Mouse (Mus musculus) intestine, embryonic 15.5 days (tissue): ENCODE measurements around the gene Iqsec3. TPM values are rescaled to one million over a fixed set of nuclear protein-coding genes. Genes with fewer than 3 reads are reported as not detected.

Source experiments
- ATAC-seq: fragments of 200-750 bp; cut with Nextera tagmentation; 2 replicates; pipeline ENCODE4 v1.8.0; 2017; ENCODE audit warnings: moderate TSS enrichment, moderate library complexity
- H3K27ac ChIP-seq: fragments of 300-500 bp; sonication (generic); 2 replicates; pipeline ENCODE4 v1.5.1; 2015; ENCODE audit warnings: mild to moderate bottlenecking, inconsistent platforms
- H3K27me3 ChIP-seq: fragments of 300-500 bp; sonication (generic); replicated peaks from 2 replicates; pipeline ENCODE4 v1.6.1; 2015; ENCODE audit warnings: inconsistent platforms
- H3K36me3 ChIP-seq: fragments of 300-500 bp; sonication (generic); 2 replicates; pipeline ENCODE4 v1.6.1; 2015; ENCODE audit warnings: inconsistent platforms
- H3K4me1 ChIP-seq: fragments of 300-500 bp; sonication (generic); replicated peaks from 2 replicates; pipeline ENCODE4 v1.6.1; 2015; ENCODE audit warnings: inconsistent platforms
- H3K4me2 ChIP-seq: fragments of 300-500 bp; sonication (generic); replicated peaks from 2 replicates; pipeline ENCODE4 v1.6.1; 2015; ENCODE audit warnings: mild to moderate bottlenecking, inconsistent platforms
- H3K4me3 ChIP-seq: fragments of 300-500 bp; sonication (generic); replicated peaks from 2 replicates; pipeline ENCODE4 v1.5.1; 2015; ENCODE audit warnings: inconsistent platforms
- H3K9ac ChIP-seq: fragments of 300-500 bp; sonication (generic); 2 replicates; pipeline ENCODE4 v1.6.1; 2015; ENCODE audit warnings: inconsistent platforms
- H3K9me3 ChIP-seq: fragments of 300-500 bp; sonication (generic); 2 replicates; pipeline ENCODE4 v1.6.1; 2016; ENCODE audit warnings: inconsistent platforms
- WGBS: fragments of 180-500 bp; shearing (Covaris S2); methylation state at CpG from one replicate; pipeline ENCODE4 v1.1.7; 2015; 5-methylcytosine and 5-hydroxymethylcytosine counted together
- polyA plus RNA-seq: library from polyadenylated mRNA; unstranded; fragments of >200 nt; fragmentation: Nextera tagmentation; extraction: Ambion mirVana; gene quantifications from 2 replicates; pipeline ENCODE4 v1.2.1, GENCODE M21; 2015

Gene Iqsec3
- polyA plus RNA-seq, 1 experiment from 2014 or later = 0.26 TPM

DNA sequence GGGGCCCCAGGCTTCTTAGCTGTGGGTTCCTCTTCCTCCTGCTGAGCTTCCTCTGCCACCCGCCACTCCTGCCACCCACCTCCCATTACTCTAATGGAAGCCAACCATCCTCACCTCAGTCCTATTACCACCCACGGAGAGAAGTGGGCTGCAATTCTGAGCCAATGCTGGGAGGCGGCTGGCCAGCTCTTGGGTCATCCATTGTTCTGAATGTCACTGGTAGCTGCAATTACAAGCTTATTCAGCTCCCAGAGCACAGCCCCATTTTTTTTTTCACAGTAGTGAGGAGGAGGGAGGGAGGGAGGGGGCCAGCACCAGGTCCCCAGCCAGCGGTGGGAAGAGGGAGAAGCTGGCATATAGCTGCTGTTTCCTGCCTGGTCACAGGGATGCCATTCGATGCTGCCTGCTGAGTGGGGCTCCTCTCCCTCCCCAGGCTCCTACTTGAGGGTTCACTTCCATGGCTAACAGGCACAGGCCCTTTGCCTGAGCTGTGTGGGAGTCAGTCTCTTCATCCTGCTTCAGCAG, 32.7 kb downstream of the Iqsec3 start:
- no peak overlapping the region for H3K4me2 ChIP-seq
- no peaks in the 10 kb centered on the region for H3K36me3 ChIP-seq
- no peak for ATAC-seq
- no peaks in the 10 kb centered on the region for H3K27me3 ChIP-seq
- H3K9me3 ChIP-seq = no peaks in the 10 kb centered on the region
- WGBS = 19% methylated on average over 5 of the region's 5 CpGs
- H3K9ac ChIP-seq = no peak overlapping the region
- H3K4me1 ChIP-seq = no peaks in the 10 kb centered on the region
- H3K4me3 ChIP-seq = no peak overlapping the region
- H3K27ac ChIP-seq = no peak overlapping the region

DNA sequence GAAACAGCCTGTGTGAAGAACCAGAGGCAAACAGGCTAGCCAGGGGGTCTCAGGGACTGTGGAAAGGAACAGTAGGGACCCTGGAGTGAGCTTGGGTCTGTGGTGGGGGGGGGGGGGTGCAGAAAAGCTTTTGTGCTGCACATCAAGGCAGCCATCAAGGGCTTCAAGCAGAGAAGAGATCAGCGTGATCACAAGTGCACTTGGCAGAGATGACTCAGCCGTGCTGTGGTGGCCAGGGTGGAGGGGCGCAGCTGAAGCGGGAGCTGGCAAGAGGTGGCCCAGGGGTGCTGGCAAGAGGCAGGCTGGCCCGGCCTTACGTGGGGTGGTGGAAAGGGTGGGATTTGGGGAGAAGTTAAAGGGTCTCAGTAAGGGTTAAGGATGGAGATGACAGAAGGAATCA, 48.6 kb downstream of the Iqsec3 start:
- no peak overlapping the region for H3K4me3 ChIP-seq
- no peak overlapping the region for H3K9ac ChIP-seq
- H3K9me3 ChIP-seq = no peaks in the 10 kb centered on the region
- no peaks in the 10 kb centered on the region for H3K27me3 ChIP-seq
- WGBS = 37% methylated on average over 6 of the region's 6 CpGs
- H3K27ac ChIP-seq = no peak overlapping the region
- no peak for ATAC-seq
- H3K36me3 ChIP-seq = no peaks in the 10 kb centered on the region
- H3K4me1 ChIP-seq = no peaks in the 10 kb centered on the region
- no peak overlapping the region for H3K4me2 ChIP-seq

DNA sequence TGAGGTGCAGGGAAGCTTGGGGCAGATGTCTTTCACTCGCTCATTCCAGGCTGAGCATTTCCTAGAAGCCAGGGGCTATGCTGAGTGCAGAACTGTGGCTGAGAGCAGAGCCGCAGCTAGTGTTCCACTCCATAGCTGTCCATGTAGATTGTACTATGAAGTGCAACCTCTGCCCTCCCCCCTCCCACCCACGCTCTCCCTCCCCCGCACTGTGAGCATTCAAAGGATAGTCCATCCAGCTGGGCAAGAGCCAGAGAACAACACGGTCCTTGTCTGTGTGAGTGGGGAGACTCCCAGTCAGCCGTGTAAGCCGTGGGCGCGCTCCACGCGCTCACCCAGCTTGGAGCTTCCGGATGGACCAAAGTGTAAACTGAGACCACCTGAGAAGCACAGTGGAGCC, 49.1 kb downstream of the Iqsec3 start:
- H3K9me3 ChIP-seq = no peaks in the 10 kb centered on the region
- no peak overlapping the region for H3K4me3 ChIP-seq
- H3K27me3 ChIP-seq = no peaks in the 10 kb centered on the region
- WGBS = 39% methylated on average over 12 of the region's 12 CpGs
- H3K4me1 ChIP-seq = no peaks in the 10 kb centered on the region
- H3K27ac ChIP-seq = no peak overlapping the region
- H3K4me2 ChIP-seq = no peak overlapping the region
- H3K9ac ChIP-seq = no peak overlapping the region
- no peaks in the 10 kb centered on the region for H3K36me3 ChIP-seq
- ATAC-seq = no peak

DNA sequence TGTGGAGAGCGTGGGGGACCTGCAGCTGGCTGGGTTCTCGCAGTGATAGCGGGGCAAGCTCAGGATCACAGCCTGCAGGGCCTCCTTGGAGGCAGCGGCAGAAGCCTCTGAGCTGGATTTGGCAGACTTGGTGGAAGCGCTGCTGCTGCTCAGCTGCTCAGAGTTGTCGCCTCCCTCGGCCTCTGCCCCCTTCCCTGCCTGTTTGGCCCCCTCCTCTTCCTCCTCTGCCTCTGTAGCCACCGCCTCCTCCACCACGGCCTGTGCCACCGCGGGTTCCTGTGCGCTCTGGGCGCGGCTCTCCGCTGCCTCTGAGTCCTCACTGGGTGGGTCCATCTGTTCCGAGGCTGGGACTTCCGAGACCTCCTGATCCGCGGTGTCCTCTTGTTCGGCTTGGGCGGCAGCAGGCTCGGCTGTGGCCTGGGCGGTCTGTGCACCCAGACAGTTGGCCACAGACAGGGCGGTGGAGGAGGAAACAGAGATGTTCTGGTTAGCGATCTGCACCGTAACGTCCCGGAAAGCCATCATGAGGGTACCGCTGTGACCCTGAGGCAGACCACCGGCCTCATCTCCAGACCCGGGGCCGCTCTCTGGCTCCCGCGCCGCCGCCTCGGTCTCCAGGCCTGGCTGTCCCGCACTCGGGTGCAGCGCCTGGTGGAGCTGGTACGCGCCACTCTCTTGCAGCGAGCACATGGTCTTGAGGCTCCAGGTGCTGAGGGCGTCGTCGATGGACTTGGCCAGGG, 60.8 kb downstream of the Iqsec3 start:
- no peaks in the 10 kb centered on the region for H3K9me3 ChIP-seq
- peak overlapping the region; percentile 22 for H3K4me3 ChIP-seq
- no peaks in the 10 kb centered on the region for H3K36me3 ChIP-seq
- H3K4me2 ChIP-seq = peak overlapping the region; percentile 41
- no peaks in the 10 kb centered on the region for H3K4me1 ChIP-seq
- WGBS = 2% methylated on average over 45 of the region's 46 CpGs
- no peak overlapping the region for H3K27ac ChIP-seq
- ATAC-seq = 0 out of 2 replicates have a peak, but pooled peaks have one; percentile 41
- peaks cover 40% of the 10 kb centered on the region for H3K27me3 ChIP-seq
- no peak overlapping the region for H3K9ac ChIP-seq

DNA sequence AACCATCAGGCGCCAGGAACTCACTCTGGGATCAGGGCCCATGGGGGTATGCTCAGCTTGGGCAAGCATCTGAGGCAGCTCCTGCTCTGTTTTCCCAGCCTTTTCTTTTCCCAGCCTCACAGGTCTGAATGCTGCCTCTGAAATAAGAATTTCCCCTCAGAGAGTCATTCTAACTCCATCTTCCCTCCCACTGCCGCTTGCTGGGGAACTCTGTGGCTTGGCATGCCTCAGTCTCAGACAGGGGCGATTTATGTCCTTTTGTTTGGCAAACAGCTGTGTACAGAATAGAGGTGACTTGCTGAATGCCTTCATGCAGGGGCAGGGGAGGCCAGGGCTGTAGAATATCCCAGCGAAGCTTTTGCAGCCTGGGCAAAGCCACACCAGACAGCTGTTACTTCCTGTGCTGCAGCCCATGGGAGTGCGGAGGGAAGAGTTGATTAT, 65.9 kb downstream of the Iqsec3 start:
- H3K4me3 ChIP-seq = no peak overlapping the region
- 35% methylated on average over 5 of the region's 5 CpGs for WGBS
- no peaks in the 10 kb centered on the region for H3K36me3 ChIP-seq
- H3K4me1 ChIP-seq = no peaks in the 10 kb centered on the region
- peaks cover 22% of the 10 kb centered on the region for H3K27me3 ChIP-seq
- no peak for ATAC-seq
- H3K9me3 ChIP-seq = no peaks in the 10 kb centered on the region
- no peak overlapping the region for H3K27ac ChIP-seq
- no peak overlapping the region for H3K9ac ChIP-seq
- no peak overlapping the region for H3K4me2 ChIP-seq

DNA sequence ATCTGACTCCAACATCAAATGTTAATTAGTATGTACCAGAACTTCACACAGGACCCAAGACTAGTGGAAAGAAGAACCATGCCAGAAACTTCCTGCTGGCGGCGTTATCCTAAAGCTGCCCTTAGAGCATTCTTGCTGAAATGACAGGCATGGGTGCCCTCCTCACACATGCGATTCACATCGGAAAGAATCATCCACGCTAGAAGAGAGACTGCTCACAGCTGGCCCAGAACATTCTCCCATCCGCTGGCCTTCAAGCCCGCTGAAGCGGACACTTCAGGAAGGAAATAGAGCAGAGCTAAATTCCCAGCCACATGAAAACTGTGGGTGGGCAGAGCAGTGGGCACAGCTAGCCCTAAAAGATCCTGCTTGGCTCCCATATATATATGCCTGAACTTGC, 68.2 kb downstream of the Iqsec3 start:
- ATAC-seq = no peak
- 0 out of 2 replicates have a peak, but pooled peaks cover 9% of the 10 kb centered on the region for H3K27me3 ChIP-seq
- no peak overlapping the region for H3K4me2 ChIP-seq
- no peak overlapping the region for H3K9ac ChIP-seq
- no peaks in the 10 kb centered on the region for H3K9me3 ChIP-seq
- no peaks in the 10 kb centered on the region for H3K36me3 ChIP-seq
- no peak overlapping the region for H3K4me3 ChIP-seq
- 90% methylated on average over 8 of the region's 8 CpGs for WGBS
- H3K4me1 ChIP-seq = no peaks in the 10 kb centered on the region
- H3K27ac ChIP-seq = no peak overlapping the region

DNA sequence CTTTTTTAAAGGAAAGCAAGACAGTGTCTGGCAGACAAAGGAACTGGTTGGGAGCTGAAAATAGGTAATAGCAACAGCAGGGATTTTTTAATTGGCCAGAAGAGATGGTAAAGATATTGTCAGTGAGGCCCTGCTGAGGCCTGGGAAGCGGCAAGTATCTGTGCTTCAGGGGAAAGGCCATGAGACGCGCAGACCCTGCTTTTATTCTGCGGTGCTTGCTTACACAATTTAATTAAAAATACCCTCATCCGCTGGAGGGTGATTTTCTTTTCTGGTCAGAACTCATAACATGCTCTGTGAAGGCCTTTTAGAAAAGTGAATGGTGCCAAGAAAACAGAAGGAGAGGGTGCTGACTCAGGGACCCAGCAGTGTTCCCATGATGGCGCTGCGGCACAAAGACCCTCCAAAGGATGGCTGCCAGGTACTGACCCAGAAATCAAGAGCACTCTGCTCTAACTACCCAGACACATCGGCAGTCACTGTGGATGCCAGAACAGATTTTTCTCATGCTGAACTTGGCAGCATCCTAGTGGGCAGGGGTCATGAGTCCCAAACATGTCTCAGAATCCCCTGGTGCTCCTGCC, 70.7 kb downstream of the Iqsec3 start:
- H3K4me1 ChIP-seq = no peaks in the 10 kb centered on the region
- no peak overlapping the region for H3K27ac ChIP-seq
- no peak overlapping the region for H3K9ac ChIP-seq
- no peak for ATAC-seq
- no peaks in the 10 kb centered on the region for H3K36me3 ChIP-seq
- no peaks in the 10 kb centered on the region for H3K27me3 ChIP-seq
- no peaks in the 10 kb centered on the region for H3K9me3 ChIP-seq
- 86% methylated on average over 8 of the region's 8 CpGs for WGBS
- H3K4me2 ChIP-seq = no peak overlapping the region
- no peak overlapping the region for H3K4me3 ChIP-seq

DNA sequence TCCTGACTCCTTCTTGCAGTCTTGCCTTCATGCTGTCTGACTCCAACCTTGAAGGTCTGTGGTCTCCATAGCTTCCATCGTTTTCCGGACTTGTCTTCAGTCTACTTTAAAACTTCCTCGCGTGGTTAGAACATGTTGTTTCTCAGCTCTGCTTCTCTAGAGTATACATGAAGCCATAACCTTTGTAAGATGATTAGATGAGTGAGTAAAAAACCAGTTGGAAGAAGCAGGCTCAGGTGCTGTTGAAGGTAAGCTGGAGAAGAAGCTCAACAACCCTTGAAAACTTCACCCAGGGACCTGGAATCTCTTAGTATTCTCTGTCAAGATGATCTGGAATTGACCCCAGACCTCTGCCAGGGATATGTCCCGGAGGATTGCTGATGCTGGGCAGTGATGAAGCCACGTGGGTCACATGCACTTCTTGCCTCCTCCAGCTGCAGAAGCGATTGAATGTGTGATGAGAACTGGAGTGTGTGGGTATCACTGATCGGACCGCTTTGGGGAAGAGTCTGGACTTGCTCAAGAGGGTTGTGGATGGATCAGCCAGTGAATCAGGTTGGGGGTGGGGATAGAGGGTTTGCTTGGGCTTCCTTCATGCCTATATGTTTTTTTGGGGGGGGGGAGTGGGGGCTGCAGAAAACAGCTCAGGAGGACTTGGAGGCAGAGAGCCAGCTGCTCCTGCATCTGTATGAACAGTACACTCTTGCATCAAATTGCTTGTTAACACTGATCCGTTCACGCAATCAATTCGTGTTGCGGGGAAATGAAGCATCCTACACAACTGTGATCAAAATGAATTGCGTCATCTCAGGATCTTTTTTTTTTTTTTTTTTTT, 71.4 kb downstream of the Iqsec3 start:
- Histone ChIP-seq H3K9me3 (no peaks in the 10 kb centered on the region), H3K4me3 (no peak overlapping the region), H3K4me2 (no peak overlapping the region), H3K27ac (no peak overlapping the region), H3K27me3 (no peaks in the 10 kb centered on the region), H3K9ac (no peak overlapping the region), H3K36me3 (no peaks in the 10 kb centered on the region), H3K4me1 (no peaks in the 10 kb centered on the region)
- 81% methylated on average over 14 of the region's 14 CpGs for WGBS
- no peak for ATAC-seq

DNA sequence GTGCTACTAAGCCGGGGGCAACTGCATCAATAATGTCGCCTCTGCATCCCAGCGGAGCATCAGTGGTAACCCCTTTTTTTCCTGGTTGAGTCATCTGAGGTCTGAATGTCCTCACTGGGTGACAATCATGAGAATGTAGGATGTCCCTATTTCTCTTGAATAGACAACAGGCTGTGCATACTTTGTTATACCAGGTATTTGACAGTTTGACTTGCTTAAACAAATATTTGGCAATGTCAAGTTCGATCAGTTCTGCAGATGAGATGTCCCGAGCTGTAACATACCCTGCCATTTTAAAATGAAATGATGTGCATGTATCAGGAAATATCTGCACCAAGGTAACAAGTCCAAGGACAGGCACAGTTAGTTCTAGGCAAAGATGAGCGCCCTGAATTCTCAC, 72.3 kb downstream of the Iqsec3 start:
- Histone ChIP-seq H3K4me2 (no peak overlapping the region), H3K9me3 (no peaks in the 10 kb centered on the region), H3K4me1 (no peaks in the 10 kb centered on the region), H3K36me3 (no peaks in the 10 kb centered on the region), H3K9ac (no peak overlapping the region), H3K27me3 (no peaks in the 10 kb centered on the region), H3K4me3 (no peak overlapping the region), H3K27ac (no peak overlapping the region)
- no peak for ATAC-seq
- WGBS = 82% methylated on average over 6 of the region's 6 CpGs

DNA sequence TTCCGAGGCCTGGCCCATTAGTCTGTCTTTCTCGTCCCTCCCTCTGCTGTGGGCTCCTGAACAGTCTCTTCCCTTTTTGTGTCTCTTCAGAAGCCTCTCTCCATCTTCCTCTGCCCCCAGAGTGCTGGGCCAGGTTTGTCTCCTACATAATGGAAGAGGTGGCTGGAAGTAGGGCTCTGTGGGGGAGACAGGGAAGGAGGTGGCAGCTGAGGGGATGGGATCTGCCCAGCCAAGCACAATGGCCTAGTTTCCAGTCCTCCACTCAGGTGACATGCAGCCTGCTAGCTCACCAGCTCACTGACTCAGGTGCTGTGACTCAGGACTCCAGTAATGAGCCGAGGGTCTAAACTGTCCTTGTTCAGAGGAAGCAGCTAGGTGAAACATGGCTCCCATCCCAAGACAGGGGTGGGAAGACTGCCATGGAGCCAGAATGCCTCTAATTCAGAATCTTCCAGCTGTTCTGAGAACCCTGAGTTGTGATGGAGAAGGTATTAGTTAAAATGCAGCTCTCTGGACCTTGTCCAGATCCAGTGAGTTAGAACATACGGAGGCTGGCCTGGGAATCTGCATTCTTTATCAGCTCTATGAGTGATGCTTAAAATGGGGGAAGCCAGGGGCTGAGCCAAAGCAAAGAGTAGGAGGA, 80.7 kb downstream of the Iqsec3 start:
- no peaks in the 10 kb centered on the region for H3K36me3 ChIP-seq
- no peaks in the 10 kb centered on the region for H3K4me1 ChIP-seq
- no peak overlapping the region for H3K4me3 ChIP-seq
- no peaks in the 10 kb centered on the region for H3K27me3 ChIP-seq
- ATAC-seq = no peak
- H3K9me3 ChIP-seq = no peaks in the 10 kb centered on the region
- no peak overlapping the region for H3K9ac ChIP-seq
- WGBS = 81% methylated on average over 4 of the region's 4 CpGs
- no peak overlapping the region for H3K27ac ChIP-seq
- no peak overlapping the region for H3K4me2 ChIP-seq

DNA sequence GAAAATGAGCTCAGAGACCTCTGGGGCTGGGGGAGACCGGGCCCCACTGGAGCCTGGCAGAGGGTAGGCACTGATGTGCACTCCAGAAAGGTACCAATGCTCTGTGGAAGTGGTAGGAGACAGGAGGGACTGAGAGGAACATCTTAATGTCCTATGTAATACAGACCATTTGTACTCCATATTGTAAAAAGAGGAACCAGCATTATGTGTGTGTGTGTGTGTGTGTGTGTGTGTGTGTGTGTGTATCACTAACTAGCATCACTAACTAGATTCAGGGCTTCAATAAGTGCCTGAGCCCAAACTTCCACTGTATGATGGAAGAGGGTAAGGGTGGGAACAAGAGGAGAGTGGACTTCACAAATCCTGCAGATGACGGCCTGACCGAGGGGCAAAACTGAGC, 88.1 kb downstream of the Iqsec3 start:
- H3K4me3 ChIP-seq = no peak overlapping the region
- H3K27me3 ChIP-seq = peaks cover 5% of the 10 kb centered on the region; the same call in 1 of the 2 replicates
- H3K9me3 ChIP-seq = no peaks in the 10 kb centered on the region
- H3K27ac ChIP-seq = no peak overlapping the region
- 81% methylated on average over 3 of the region's 3 CpGs for WGBS
- no peak overlapping the region for H3K9ac ChIP-seq
- no peak overlapping the region for H3K4me2 ChIP-seq
- H3K4me1 ChIP-seq = no peaks in the 10 kb centered on the region
- H3K36me3 ChIP-seq = no peaks in the 10 kb centered on the region
- no peak for ATAC-seq

DNA sequence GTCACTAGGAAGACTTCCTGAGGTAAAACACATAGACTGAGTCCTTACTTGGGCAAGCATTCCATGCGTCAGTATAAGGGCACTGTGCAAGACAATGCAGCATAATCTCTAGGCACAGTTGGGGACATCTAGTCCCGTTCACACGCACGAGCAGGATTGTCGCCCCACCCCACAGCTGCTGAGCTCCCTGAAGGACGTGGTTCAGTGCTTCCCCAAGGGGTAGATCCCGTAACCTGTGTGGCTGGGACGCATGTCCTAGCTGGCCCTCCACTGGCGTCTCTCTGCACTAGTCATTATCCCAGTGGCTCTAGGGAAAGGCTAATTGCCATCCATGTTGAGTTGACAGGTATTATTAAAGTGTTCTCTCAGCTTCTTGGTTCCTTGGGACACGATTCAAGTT, 91.4 kb downstream of the Iqsec3 start:
- Histone ChIP-seq H3K4me2 (no peak overlapping the region), H3K36me3 (no peaks in the 10 kb centered on the region), H3K27me3 (peaks cover 5% of the 10 kb centered on the region; the same call in 1 of the 2 replicates), H3K9ac (no peak overlapping the region), H3K4me3 (no peak overlapping the region), H3K27ac (no peak overlapping the region), H3K9me3 (no peaks in the 10 kb centered on the region), H3K4me1 (no peaks in the 10 kb centered on the region)
- no peak for ATAC-seq
- WGBS = 57% methylated on average over 10 of the region's 10 CpGs
